Mouse (Mus musculus) gastrocnemius, adult 18-20 months (tissue): Measurements from ENCODE around the gene Nrd1. TPM values are rescaled to one million over a fixed set of nuclear protein-coding genes. Genes with fewer than 3 reads are reported as not detected.

Experiments
- DNase-seq: peaks from one replicate; pipeline ENCODE4 v3.0.0; 2021; ENCODE audit warnings: low spot score
- total RNA-seq, 2 experiments: library from RNA; stranded (reverse); gene quantifications; 2 replicates each; pipeline ENCODE4 v1.2.3; 2021

The Nrd1 gene
- total RNA-seq, 2 experiments from 2014 or later: 150 to 152 TPM

DNA sequence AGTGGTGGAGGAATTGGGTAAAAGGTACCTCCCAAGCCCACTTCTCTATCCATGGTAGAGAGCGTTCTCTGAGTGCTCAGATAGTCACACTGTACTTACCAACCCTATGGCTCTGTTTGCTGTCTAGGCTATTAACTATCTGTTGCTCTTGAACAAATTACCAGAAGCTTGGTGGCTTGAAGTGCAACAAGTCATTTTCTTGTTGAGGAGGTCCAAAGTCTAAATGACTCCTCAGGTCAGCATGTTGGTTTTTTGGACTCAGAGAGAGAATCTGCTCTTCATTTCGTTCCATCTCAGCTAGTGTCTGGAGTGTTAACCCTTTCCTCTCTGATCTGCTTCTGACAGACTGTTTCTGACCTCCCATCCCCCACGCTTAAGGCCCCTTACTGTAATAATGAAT lies 24.6 kb downstream of the Nrd1 start:
- no peak for DNase-seq

GRCm38 (mm10) chr4:109026543-109026942 lies 26.1 kb downstream of the Nrd1 start:
- DNase-seq: no peak

DNA sequence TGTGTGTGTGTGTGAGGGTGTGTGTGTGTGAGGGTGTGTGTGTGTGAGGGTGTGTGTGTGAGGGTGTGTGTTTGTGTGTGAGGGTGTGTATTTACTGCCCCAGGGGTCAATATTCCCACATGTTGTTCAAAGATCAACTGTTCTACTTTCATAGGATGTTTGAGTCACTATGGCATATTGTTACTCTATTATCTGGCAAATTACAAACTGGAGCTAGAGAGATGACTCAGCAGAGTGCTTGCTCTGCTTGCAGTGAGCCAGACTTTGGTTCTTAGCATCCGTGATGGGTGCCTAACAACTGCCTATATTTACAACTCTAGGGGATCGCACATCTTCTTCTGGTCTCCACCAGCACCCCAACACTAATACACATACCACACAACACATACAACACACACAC lies 29.4 kb downstream of the Nrd1 start:
- DNase-seq: no peak

GRCm38 (mm10) chr4:109030266-109030665 lies 29.8 kb downstream of the Nrd1 start:
- no peak for DNase-seq

DNA sequence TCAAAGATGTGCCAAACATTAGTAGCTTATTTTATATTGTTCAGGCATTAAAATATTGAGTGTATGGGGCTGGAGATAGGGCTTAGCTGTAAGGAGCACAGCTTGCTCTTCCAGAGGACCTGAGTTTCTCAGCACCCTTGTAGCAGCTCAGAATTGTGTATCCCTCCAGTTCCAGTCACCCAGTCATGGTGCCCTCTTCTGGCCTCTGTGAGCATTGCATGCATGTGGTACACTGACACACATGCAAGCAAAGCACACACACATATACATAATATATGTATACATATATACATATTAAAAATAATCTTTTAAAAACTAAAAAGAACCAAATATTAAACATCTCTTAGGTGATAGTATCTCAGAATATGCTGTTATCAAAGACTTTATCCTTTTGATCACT lies 35.9 kb downstream of the Nrd1 start:
- DNase-seq: peak; percentile 50

GRCm38 (mm10) chr4:109042739-109043138 lies 42.3 kb downstream of the Nrd1 start:
- DNase-seq: no peak

DNA sequence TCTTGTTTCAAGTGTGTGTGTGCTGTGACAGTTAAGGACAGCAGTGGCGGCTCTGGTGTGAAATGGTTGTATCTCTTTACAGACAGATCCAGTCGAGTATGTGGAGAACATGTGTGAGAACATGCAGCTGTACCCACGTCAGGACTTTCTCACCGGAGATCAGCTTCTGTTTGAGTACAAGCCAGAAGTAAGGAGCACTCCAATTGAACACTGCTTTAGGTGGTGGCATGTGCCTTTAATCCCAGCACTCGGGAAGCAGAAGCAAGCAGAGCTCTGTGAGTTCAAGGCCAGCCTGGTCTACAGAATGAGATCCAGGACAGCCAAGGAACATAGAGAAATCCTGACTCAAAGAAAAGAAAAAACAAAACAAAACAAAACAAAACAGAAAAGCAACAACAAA lies 42.8 kb downstream of the Nrd1 start:
- DNase-seq: no peak

DNA sequence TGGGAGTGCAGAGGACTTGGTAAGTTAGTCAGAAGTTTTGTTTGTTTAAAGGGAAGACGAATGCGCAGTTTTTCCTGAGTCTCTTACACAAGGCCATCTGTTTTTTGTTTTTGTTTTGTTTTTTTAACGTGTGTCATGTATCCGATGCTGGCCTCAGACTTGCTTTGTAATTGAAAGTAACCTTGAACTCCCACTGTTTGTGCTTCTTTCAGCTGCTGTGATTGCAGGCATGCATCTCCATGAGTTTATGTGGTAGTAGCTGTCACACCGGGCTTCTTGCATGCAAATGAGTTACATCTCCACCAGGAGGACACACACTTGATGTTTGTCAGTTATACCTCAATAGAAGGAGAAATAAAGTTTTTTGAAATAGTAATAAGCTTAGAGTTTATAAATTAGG lies 43.3 kb downstream of the Nrd1 start:
- no peak for DNase-seq

DNA sequence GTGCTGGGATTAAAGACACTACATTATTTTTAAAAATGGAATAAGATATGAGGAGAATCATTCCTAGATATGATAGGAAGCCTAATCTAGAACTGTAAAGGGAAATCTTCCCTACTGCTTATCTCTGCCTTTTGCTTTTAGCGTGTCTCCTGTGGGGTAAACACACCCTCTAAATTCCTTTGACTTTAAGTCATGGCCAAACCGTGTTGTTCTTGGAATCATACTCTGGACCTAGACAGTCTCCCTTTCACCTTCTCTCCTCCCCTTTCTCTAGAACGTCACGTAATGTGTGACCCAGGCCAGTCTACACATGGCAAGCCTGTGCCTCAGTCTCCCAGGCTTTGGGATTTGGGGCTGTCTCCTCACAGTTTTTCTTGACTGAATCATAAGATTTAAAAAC lies 47.8 kb downstream of the Nrd1 start:
- DNase-seq: no peak

DNA sequence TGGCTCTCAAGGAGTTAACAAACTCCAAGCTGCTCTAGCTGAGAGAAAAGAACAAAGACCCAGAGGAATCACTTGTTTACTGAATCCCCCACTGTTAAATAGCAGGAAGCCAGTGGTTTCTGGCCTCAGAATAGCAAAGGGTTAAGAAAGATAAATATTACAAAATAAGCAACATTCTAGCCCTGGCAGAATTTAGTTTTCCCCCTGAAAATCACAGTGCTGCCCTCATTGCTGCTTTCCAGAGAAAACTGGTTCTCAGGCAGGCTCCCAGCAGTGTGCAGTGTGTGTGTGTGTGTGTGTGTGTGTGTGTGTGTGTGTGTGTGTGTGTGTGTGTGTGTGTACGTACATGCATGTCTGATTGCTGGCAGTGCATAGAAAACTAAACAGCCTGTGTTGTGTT lies 51.8 kb downstream of the Nrd1 start:
- DNase-seq: no peak

- no peak for DNase-seq
Observed at GRCm38 (mm10) chr4:109054003-109054402, 53.5 kb downstream of the Nrd1 start.

- DNase-seq: no peak
Observed at GRCm38 (mm10) chr4:109056351-109056750, 55.9 kb downstream of the Nrd1 start.

DNA sequence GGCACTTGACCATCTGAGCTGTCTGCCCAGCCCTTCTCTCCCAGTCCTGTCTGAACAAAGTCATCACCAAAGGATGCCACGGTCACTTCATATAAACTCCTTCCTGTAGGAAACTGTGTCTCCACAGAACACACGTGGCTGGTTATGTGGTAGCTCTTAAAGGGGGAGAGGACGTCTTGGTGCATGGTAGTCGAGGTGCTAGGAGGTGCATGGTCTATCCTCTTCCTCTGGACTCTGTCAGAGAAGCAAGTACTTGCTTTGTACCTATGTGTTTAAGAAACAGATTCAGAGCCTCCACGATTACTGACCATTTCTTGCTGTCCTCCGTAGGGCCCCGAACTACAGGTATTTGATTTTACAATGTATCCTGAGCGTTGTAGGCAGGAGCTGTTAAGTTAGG lies 57.2 kb downstream of the Nrd1 start:
- no peak for DNase-seq

GRCm38 (mm10) chr4:109059255-109059821 lies 58.9 kb downstream of the Nrd1 start:
- DNase-seq: no peak

DNA sequence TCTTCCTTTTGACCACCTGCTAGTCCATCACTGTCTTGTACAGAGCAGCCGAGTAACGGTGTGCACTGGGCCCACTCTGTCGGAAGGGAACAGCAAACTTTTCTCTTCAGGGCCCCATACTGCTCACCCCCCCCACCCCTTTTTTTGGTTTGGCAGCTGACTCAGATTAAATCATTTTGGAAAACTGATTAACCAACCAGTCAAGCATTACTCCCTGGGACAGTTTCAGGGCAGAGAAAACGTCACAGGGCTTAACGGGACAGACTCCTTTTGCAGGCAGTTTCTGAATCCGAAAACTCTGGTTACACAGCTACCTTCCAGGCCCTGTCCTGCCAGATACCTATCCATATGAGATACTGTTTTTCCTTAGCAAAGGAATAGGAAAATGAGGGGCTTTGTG lies 64.5 kb downstream of the Nrd1 start:
- no peak for DNase-seq

GRCm38 (mm10) chr4:109065714-109066113 lies 65.3 kb downstream of the Nrd1 start:
- no peak for DNase-seq

GRCm38 (mm10) chr4:109072891-109073290 lies 72.4 kb downstream of the Nrd1 start:
- no peak for DNase-seq

GRCm38 (mm10) chr4:109073296-109073695 lies 72.8 kb downstream of the Nrd1 start:
- no peak for DNase-seq

- DNase-seq: no peak
Observed at GRCm38 (mm10) chr4:109078941-109079340, 78.5 kb downstream of the Nrd1 start.

GRCm38 (mm10) chr4:109079676-109080075 lies 79.2 kb downstream of the Nrd1 start:
- no peak for DNase-seq

DNA sequence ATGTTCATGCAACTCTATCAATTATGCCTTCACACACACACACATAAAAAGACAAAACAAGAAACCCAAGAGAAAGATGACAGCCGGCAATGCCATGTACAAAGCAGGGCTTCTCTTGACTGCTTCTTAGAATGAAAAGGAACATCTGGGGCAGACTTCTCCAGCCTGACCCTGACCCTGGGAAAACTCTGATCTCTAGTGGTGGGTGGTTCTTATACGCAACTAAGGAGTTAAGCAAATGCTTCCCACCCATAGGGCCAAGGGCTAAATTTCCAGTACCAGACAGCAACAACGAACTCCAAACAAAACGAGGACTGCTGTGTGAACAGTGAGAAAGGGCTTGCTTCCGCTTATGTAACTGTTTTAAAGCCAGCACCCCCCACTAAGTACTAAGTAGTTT lies 79.7 kb downstream of the Nrd1 start:
- DNase-seq: no peak

DNA sequence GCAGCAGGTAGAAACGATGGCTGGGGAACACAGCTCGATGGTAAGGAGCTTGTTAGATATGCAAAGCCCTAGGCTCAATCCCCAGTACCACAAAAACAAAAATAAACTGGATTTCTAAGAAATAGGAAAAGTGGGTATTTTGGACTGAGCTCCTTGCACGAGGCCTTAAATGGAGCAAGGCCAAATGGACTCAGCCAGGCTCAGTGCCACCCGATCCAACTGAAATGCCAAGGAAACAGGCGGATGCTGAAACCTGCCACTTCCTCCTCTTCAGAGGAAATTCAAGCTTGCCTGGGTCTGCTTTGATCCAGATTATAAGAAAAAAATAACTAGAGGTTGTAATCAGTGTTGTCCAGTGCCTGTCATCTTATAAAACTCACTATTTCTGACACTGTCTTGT lies 88.7 kb downstream of the Nrd1 start:
- DNase-seq: no peak

- DNase-seq: peak; percentile 28
Observed at GRCm38 (mm10) chr4:109089999-109090398, 89.5 kb downstream of the Nrd1 start.

DNA sequence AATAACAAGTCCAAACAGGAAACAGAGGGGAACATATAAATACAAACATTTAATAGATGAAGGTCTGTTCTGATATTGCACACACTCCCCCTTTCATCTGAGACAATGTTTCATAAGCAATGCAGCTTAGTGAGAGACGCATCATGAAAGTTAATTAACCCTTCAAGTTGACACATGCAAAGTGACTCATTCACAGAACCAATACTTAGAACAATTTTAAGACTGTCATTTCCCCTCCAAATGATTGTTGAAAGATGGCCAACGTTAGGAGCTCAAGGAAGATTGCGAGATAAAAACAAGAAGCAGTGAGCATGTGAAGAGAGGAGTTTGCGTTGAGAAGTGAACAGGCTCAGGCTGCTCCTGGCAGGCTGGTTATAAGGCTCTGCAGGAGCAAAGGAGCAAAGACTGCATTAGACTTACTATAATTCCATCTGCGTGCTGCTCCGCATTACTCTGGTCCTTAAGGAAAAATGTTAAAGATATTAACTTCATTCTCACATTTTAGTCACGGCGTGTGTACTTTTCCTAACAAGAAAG lies 90.9 kb downstream of the Nrd1 start:
- no peak for DNase-seq
